13 mouse cellular contexts compared by ENCODE assay signal in the genomic region with DNA sequence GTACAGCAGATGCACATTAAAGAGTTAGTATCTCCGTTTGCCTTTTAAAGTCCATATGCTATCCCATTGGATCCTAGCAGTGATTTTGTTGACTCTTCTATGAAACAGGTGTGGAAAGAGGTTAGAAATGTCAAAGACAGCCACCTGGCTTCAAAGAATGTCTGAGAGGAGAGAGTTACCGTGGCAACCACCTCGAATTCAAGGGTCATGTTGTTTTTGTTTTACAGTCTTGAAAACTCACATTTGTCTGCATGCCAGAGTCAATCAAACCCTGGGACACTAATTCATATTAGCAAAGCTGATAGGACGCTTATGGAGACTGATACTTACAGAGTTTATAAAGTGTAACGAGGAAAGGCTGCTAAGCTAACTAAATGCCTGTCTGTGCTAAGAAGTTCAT.
"Had no signal": no experiment of that assay in that cellular context is flagged by ENCODE, and none has a peak within 500 bp of the region (broad histone marks: within the 10 kb centered on the region; RNA-seq: fewer than 3 reads in every experiment).

No protein-coding gene starts in this region.

- H3K4me1 ChIP-seq: kidney, embryonic 15.5 days; limb, embryonic 15.5 days; liver, embryonic 12.5 days; midbrain, embryonic 12.5 days; neural tube, embryonic 12.5 days had no signal

- H3K27me3 ChIP-seq: kidney, embryonic 15.5 days; limb, embryonic 15.5 days; liver, embryonic 12.5 days; midbrain, embryonic 12.5 days; neural tube, embryonic 12.5 days had no signal

- H3K4me2 ChIP-seq: kidney, embryonic 15.5 days; limb, embryonic 15.5 days; liver, embryonic 12.5 days; lung, embryonic 14.5 days; midbrain, embryonic 12.5 days; neural tube, embryonic 12.5 days had no signal

- H3K9ac ChIP-seq: kidney, embryonic 15.5 days; limb, embryonic 15.5 days; liver, embryonic 12.5 days; lung, embryonic 14.5 days; midbrain, embryonic 12.5 days; neural tube, embryonic 12.5 days had no signal

- H3K4me3 ChIP-seq: kidney, embryonic 15.5 days; limb, embryonic 15.5 days; liver, embryonic 12.5 days; midbrain, embryonic 12.5 days; neural tube, embryonic 12.5 days had no signal

- H3K27ac ChIP-seq: kidney, embryonic 15.5 days; limb, embryonic 15.5 days; liver, embryonic 12.5 days; midbrain, embryonic 12.5 days; neural tube, embryonic 12.5 days had no signal

- H3K36me3 ChIP-seq: kidney, embryonic 15.5 days; limb, embryonic 15.5 days; liver, embryonic 12.5 days; midbrain, embryonic 12.5 days; neural tube, embryonic 12.5 days had no signal

- DNase-seq: kidney, adult 2 months; kidney, postnatal 14 days; lung, embryonic 14.5 days; lung, postnatal 10 days; lung, postnatal 4 days; spleen, adult 18-20 months; thymus, adult 18-20 months; thymus, postnatal 14 days had no signal

- ATAC-seq: liver, embryonic 12.5 days had no signal

- H3K9me3 ChIP-seq: kidney, embryonic 15.5 days; limb, embryonic 15.5 days; liver, embryonic 12.5 days; midbrain, embryonic 12.5 days; neural tube, embryonic 12.5 days had no signal
